Mouse (Mus musculus): ENCODE measurements around the gene Olfr960.

Olfr960 gene

GRCm38 (mm10) chr9:39621073-39621472 is at the start of gene Olfr960:
Olfr960 (plus strand) TSS chr9:39621373.
- in situ Hi-C loops (cut with MboI; ENCODE audit: low sequenced_read_pairs): no loop called here

- in situ Hi-C loops (cut with MboI; ENCODE audit: low sequenced_read_pairs): no loop called here
These were observed 45.7 kb upstream of the Olfr960 start, which contains the start of gene Olfr959 for GRCm38 (mm10) chr9:39575469-39575868. Olfr959 (minus strand) TSS chr9:39575569.

GRCm38 (mm10) chr9:39577050-39577449 is 44.1 kb upstream of the Olfr960 start:
- in situ Hi-C loops (cut with MboI; ENCODE audit: low sequenced_read_pairs): no loop called here

GRCm38 (mm10) chr9:39602536-39603332 is 18.4 kb upstream of the Olfr960 start:
- in situ Hi-C loops (cut with MboI; ENCODE audit: low sequenced_read_pairs): no loop called here

GRCm38 (mm10) chr9:39603333-39603845 is 17.8 kb upstream of the Olfr960 start:
- in situ Hi-C loops (cut with MboI; ENCODE audit: low sequenced_read_pairs): no loop called here

GRCm38 (mm10) chr9:39603999-39604453 is 17.1 kb upstream of the Olfr960 start, which contains the start of gene AW551984:
AW551984 (minus strand) TSS chr9:39604403.
- in situ Hi-C loops (cut with MboI; ENCODE audit: low sequenced_read_pairs): no loop called here

- in situ Hi-C loops (cut with MboI; ENCODE audit: low sequenced_read_pairs): no loop called here
These were observed 12.7 kb upstream of the Olfr960 start for GRCm38 (mm10) chr9:39608497-39608896.

GRCm38 (mm10) chr9:39610355-39610754 is 10.8 kb upstream of the Olfr960 start, which contains the start of gene Olfr148:
Olfr148 (plus strand) TSS chr9:39610655.
- in situ Hi-C loops (cut with MboI; ENCODE audit: low sequenced_read_pairs): no loop called here

- in situ Hi-C loops (cut with MboI; ENCODE audit: low sequenced_read_pairs): no loop called here
These were observed 9.2 kb upstream of the Olfr960 start for GRCm38 (mm10) chr9:39611953-39612352.

GRCm38 (mm10) chr9:39623783-39624182 is 2.6 kb downstream of the Olfr960 start:
- in situ Hi-C loops (cut with MboI; ENCODE audit: low sequenced_read_pairs): no loop called here

GRCm38 (mm10) chr9:39624711-39625110 is 3.5 kb downstream of the Olfr960 start:
- in situ Hi-C loops (cut with MboI; ENCODE audit: low sequenced_read_pairs): no loop called here

- in situ Hi-C loops (cut with MboI; ENCODE audit: low sequenced_read_pairs): no loop called here
These were observed 7.9 kb downstream of the Olfr960 start for GRCm38 (mm10) chr9:39629069-39629468.

- in situ Hi-C loops (cut with MboI; ENCODE audit: low sequenced_read_pairs): no loop called here
These were observed 12.9 kb downstream of the Olfr960 start for GRCm38 (mm10) chr9:39633913-39634594.

- in situ Hi-C loops (cut with MboI; ENCODE audit: low sequenced_read_pairs): no loop called here
These were observed 23.6 kb downstream of the Olfr960 start, which contains the start of gene Olfr961 for GRCm38 (mm10) chr9:39644785-39645184. Olfr961 (plus strand) TSS chr9:39645085.

- in situ Hi-C loops (cut with MboI; ENCODE audit: low sequenced_read_pairs): no loop called here
These were observed 26.2 kb downstream of the Olfr960 start for GRCm38 (mm10) chr9:39647382-39647781.

- in situ Hi-C loops (cut with MboI; ENCODE audit: low sequenced_read_pairs): no loop called here
These were observed 33.7 kb downstream of the Olfr960 start for GRCm38 (mm10) chr9:39654756-39655396.

- in situ Hi-C loops (cut with MboI; ENCODE audit: low sequenced_read_pairs): no loop called here
These were observed 45.7 kb downstream of the Olfr960 start, which contains the start of gene Olfr963 for GRCm38 (mm10) chr9:39666905-39667304. Olfr963 (plus strand) TSS chr9:39667205.

- in situ Hi-C loops (cut with MboI; ENCODE audit: low sequenced_read_pairs): no loop called here
These were observed 48.5 kb downstream of the Olfr960 start for GRCm38 (mm10) chr9:39669723-39670122.
